Mouse (Mus musculus) heart, embryonic 14.5 days (tissue): ENCODE measurements at regions not wholly inside any gene's neighbourhood (a gene's known extent, or its start where the extent isn't known, plus 50 kb on each side); places are given as distances from the start of the nearest gene placed in this dataset.

Experiments used
- ATAC-seq: fragments of 200-750 bp; cut with Nextera tagmentation; 2 replicates; pipeline ENCODE4 v1.8.0; 2017; ENCODE audit warnings: low read depth, moderate TSS enrichment; ENCODE audit not compliant: insufficient number of reproducible peaks, insufficient read depth, low FRiP score
- H3K27ac ChIP-seq, 2 experiments: fragments of 200-500 bp in 1 of 2; fragments of 300-500 bp in 1 of 2; sonication (generic) in 1 of 2; replicated peaks in 1 of 2; 2 replicates each; pipeline ENCODE4 v1.5.1; 2012 to 2014; ENCODE audit warnings: low read depth in 2 of 2, low read length in 2 of 2, control low read depth in 1 of 2, mild to moderate bottlenecking in 1 of 2, mixed read lengths in 1 of 2; ENCODE audit not compliant: control insufficient read depth in 1 of 2, insufficient read depth in 1 of 2
- H3K27me3 ChIP-seq: fragments of 300-500 bp; sonication (generic); 2 replicates; pipeline ENCODE4 v1.6.1; 2014; ENCODE audit warnings: mild to moderate bottlenecking, low read length, control low read depth; ENCODE audit not compliant: control insufficient read depth, insufficient read depth
- H3K36me3 ChIP-seq: fragments of 300-500 bp; sonication (generic); 2 replicates; pipeline ENCODE4 v1.6.1; 2014; ENCODE audit warnings: mild to moderate bottlenecking, control low read depth, low read length, mixed read lengths; ENCODE audit not compliant: control insufficient read depth, insufficient read depth
- H3K4me1 ChIP-seq, 2 experiments: fragments of 200-500 bp in 1 of 2; fragments of 300-500 bp in 1 of 2; sonication (generic) in 1 of 2; 2 replicates each; pipeline ENCODE4 v1.6.1; 2012 to 2014; ENCODE audit warnings: low read length in 2 of 2, control low read depth in 1 of 2, mixed read lengths in 1 of 2; ENCODE audit not compliant: control insufficient read depth in 2 of 2, insufficient read depth in 2 of 2
- H3K4me2 ChIP-seq: fragments of 300-500 bp; sonication (generic); 2 replicates; pipeline ENCODE4 v1.6.1; 2014; ENCODE audit warnings: mild to moderate bottlenecking, low read length
- H3K4me3 ChIP-seq, 2 experiments: fragments of 200-500 bp in 1 of 2; fragments of 300-500 bp in 1 of 2; sonication (generic) in 1 of 2; 2 replicates each; pipeline ENCODE4 v1.5.1; 2012 to 2014; ENCODE audit warnings: low read length in 2 of 2, mild to moderate bottlenecking in 2 of 2, control low read depth in 1 of 2, low read depth in 1 of 2, moderate library complexity in 1 of 2; ENCODE audit not compliant: control insufficient read depth in 1 of 2, insufficient read depth in 1 of 2
- H3K9ac ChIP-seq: fragments of 300-500 bp; sonication (generic); 2 replicates; pipeline ENCODE4 v1.6.1; 2014; ENCODE audit warnings: mild to moderate bottlenecking, low read length
- H3K9me3 ChIP-seq: fragments of 300-500 bp; sonication (generic); 2 replicates; pipeline ENCODE4 v1.6.1; 2016; ENCODE audit warnings: low read length, control low read depth; ENCODE audit not compliant: control insufficient read depth
- WGBS: fragments of 180-500 bp; shearing (Covaris S2); extraction: QIAGEN DNeasy Blood & Tissue Kit; methylation state at CpG from one replicate; pipeline ENCODE4 v1.1.7; 2014; 5-methylcytosine and 5-hydroxymethylcytosine counted together

GRCm38 (mm10) chr4:150793146-150793545, 60.6 kb upstream of the Errfi1 start:
- Histone ChIP-seq H3K4me3 (no peak overlapping the region), H3K27ac (no peak overlapping the region), H3K36me3 (no peaks in the 10 kb centered on the region), H3K4me1 (no peaks in the 10 kb centered on the region), H3K9me3 (no peaks in the 10 kb centered on the region), H3K9ac (no peak overlapping the region), H3K4me2 (no peak overlapping the region), H3K27me3 (no peaks in the 10 kb centered on the region)
- no peak for ATAC-seq
- WGBS, result 84% methylated on average over 12 of the region's 12 CpGs

- Histone ChIP-seq H3K27ac (no peak overlapping the region), H3K4me2 (no peak overlapping the region), H3K36me3 (no peaks in the 10 kb centered on the region), H3K4me3 (no peak overlapping the region), H3K27me3 (no peaks in the 10 kb centered on the region), H3K9me3 (no peaks in the 10 kb centered on the region), H3K4me1 (peaks cover 0 to 2% of the 10 kb centered on the region in 2 experiments; a peak in 1 of 4 replicates), H3K9ac (no peak overlapping the region)
- ATAC-seq, result no peak
- 56% methylated on average over 7 of the region's 7 CpGs for WGBS
These were observed 64.6 kb upstream of the Errfi1 start for GRCm38 (mm10) chr4:150789166-150789565.

GRCm38 (mm10) chr4:150787113-150787512, 66.6 kb upstream of the Errfi1 start:
- no peaks in the 10 kb centered on the region for H3K9me3 ChIP-seq
- no peak overlapping the region for H3K4me3 ChIP-seq
- no peak overlapping the region for H3K9ac ChIP-seq
- no peak overlapping the region for H3K27ac ChIP-seq
- no peaks in the 10 kb centered on the region for H3K27me3 ChIP-seq
- ATAC-seq, result no peak
- H3K4me1 ChIP-seq, result peaks cover 0 to 2% of the 10 kb centered on the region in 2 experiments; a peak in 1 of 4 replicates
- 76% methylated on average over 6 of the region's 6 CpGs for WGBS
- H3K36me3 ChIP-seq, result no peaks in the 10 kb centered on the region
- no peak overlapping the region for H3K4me2 ChIP-seq

- Histone ChIP-seq H3K27me3 (no peaks in the 10 kb centered on the region), H3K36me3 (no peaks in the 10 kb centered on the region), H3K4me3 (no peak overlapping the region), H3K9ac (no peak overlapping the region), H3K27ac (no peak overlapping the region), H3K4me2 (no peak overlapping the region), H3K9me3 (no peaks in the 10 kb centered on the region), H3K4me1 (peaks cover 0 to 2% of the 10 kb centered on the region in 2 experiments; a peak in 1 of 4 replicates)
- no peak for ATAC-seq
- 82% methylated on average over 3 of the region's 3 CpGs for WGBS
These were observed 67.1 kb upstream of the Errfi1 start for GRCm38 (mm10) chr4:150786651-150787050.

GRCm38 (mm10) chr4:150784491-150785451, 68.9 kb upstream of the Errfi1 start:
- WGBS, result 57% methylated on average over 14 of the region's 14 CpGs
- Histone ChIP-seq H3K4me2 (no peak overlapping the region), H3K4me1 (peaks cover 0 to 4% of the 10 kb centered on the region in 2 experiments; a peak in 1 of 4 replicates), H3K9me3 (no peaks in the 10 kb centered on the region), H3K27ac (peak overlapping the region; percentile 8 to 47; a peak in 3 of 4 replicates), H3K9ac (no peak overlapping the region), H3K4me3 (no peak overlapping the region), H3K27me3 (no peaks in the 10 kb centered on the region), H3K36me3 (no peaks in the 10 kb centered on the region)
- no peak for ATAC-seq

GRCm38 (mm10) chr4:150781304-150781703, 72.4 kb upstream of the Errfi1 start:
- H3K4me3 ChIP-seq, result no peak overlapping the region
- H3K9ac ChIP-seq, result no peak overlapping the region
- no peaks in the 10 kb centered on the region for H3K9me3 ChIP-seq
- whole genome bisulfite sequencing, result 55% methylated on average over 3 of the region's 3 CpGs
- H3K27me3 ChIP-seq, result no peaks in the 10 kb centered on the region
- no peak overlapping the region for H3K4me2 ChIP-seq
- no peak for ATAC-seq
- H3K4me1 ChIP-seq, result peaks cover 0 to 7% of the 10 kb centered on the region in 2 experiments; a peak in 1 of 4 replicates
- no peak overlapping the region for H3K27ac ChIP-seq
- no peaks in the 10 kb centered on the region for H3K36me3 ChIP-seq

- Histone ChIP-seq H3K9me3 (peaks cover 1% of the 10 kb centered on the region; the same call in 1 of the 2 replicates), H3K27me3 (no peaks in the 10 kb centered on the region), H3K4me3 (no peak overlapping the region), H3K27ac (no peak overlapping the region), H3K9ac (no peak overlapping the region), H3K4me1 (peaks cover 0 to 5% of the 10 kb centered on the region in 2 experiments; a peak in 1 of 4 replicates), H3K36me3 (no peaks in the 10 kb centered on the region), H3K4me2 (no peak overlapping the region)
- WGBS, result 66% methylated on average over 5 of the region's 5 CpGs
- ATAC-seq, result no peak
These were observed 74.4 kb upstream of the Errfi1 start for GRCm38 (mm10) chr4:150779340-150779739.
